Mouse (Mus musculus) testis, adult 2 months (tissue): ENCODE data around the gene Cers2. TPM values are rescaled to one million over a fixed set of nuclear protein-coding genes. Genes with fewer than 3 reads are reported as not detected.
A peak's percentile ranks its signal among the peaks of the same experiment; 100 is the strongest.

ENCODE experiments used
- H3K27ac ChIP-seq: fragments of 200-500 bp; 2 replicates; pipeline ENCODE4 v1.5.1; 2012; ENCODE audit warnings: low read depth, low read length; ENCODE audit not compliant: control insufficient read depth, insufficient read depth
- H3K27me3 ChIP-seq: fragments of 200-500 bp; 2 replicates; pipeline ENCODE4 v1.6.1; 2012; ENCODE audit warnings: mild to moderate bottlenecking, low read length, moderate library complexity; ENCODE audit not compliant: control insufficient read depth, insufficient read depth
- H3K36me3 ChIP-seq: fragments of 200-500 bp; 2 replicates; pipeline ENCODE4 v1.6.1; 2012; ENCODE audit warnings: mild to moderate bottlenecking, low read length; ENCODE audit not compliant: control insufficient read depth, insufficient read depth
- H3K4me1 ChIP-seq: fragments of 200-500 bp; 2 replicates; pipeline ENCODE4 v1.6.1; 2012; ENCODE audit warnings: low read length; ENCODE audit not compliant: control insufficient read depth, insufficient read depth
- H3K4me3 ChIP-seq: fragments of 200-500 bp; 2 replicates; pipeline ENCODE4 v1.5.1; 2012; ENCODE audit warnings: low read depth, mild to moderate bottlenecking, low read length, moderate library complexity, mixed read lengths; ENCODE audit not compliant: control insufficient read depth
- CTCF ChIP-seq: fragments of 200-500 bp; IDR thresholded peaks from 2 replicates; pipeline ENCODE4 v1.5.1; 2012; ENCODE audit warnings: low read depth, mild to moderate bottlenecking, inconsistent platforms, low read length, moderate library complexity; ENCODE audit not compliant: control insufficient read depth, insufficient read depth, insufficient replicate concordance
- POLR2A ChIP-seq: fragments of 200-500 bp; IDR thresholded peaks from 2 replicates; pipeline ENCODE4 v1.6.1; 2012; ENCODE audit warnings: low read depth, mild to moderate bottlenecking, inconsistent platforms, low read length, moderate library complexity; ENCODE audit not compliant: control insufficient read depth
- polyA plus RNA-seq: library from polyadenylated mRNA; depleted of rRNA; stranded (reverse); fragments of >200 nt; gene quantifications from 2 replicates; pipeline ENCODE4 v1.2.3, GENCODE M21; 2012

Gene Cers2
- polyA plus RNA-seq, 1 experiment: 27.6 TPM

DNA sequence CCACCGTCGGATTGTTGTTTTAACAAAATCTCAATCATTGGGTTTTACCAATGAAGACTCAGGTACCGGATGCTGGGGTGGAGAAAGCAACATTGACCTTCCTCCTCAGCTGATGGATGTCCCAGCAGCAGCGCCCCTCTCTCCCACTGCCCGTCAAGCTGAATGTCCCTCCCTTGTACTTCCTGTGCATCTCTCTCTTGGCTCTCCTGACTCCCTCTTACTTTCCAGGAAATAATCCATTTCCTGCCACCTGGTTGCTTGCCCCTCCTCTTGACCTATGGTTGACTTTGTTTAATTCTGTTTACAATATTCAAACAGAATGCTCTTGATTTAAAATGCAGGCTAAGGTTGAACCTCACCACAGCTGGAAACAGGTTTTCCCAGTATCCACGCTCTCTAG, 24.4 kb upstream of the Cers2 start:
- TF ChIP-seq POLR2A: no peak
- TF ChIP-seq CTCF: no peak
- H3K4me1 ChIP-seq: no peaks in the 10 kb centered on the region

GRCm38 (mm10) chr3:95291041-95291440, 23.6 kb upstream of the Cers2 start:
- TF ChIP-seq POLR2A (no peak), CTCF (no peak)
- H3K27me3 ChIP-seq: no peaks in the 10 kb centered on the region
- no peaks in the 10 kb centered on the region for H3K4me1 ChIP-seq
- no peak overlapping the region for H3K4me3 ChIP-seq
- no peak overlapping the region for H3K27ac ChIP-seq
- no peaks in the 10 kb centered on the region; the same call in none of the 2 replicates for H3K36me3 ChIP-seq

More for the DNA sequence above, 24.4 kb upstream of the Cers2 start:
- no peaks in the 10 kb centered on the region; the same call in none of the 2 replicates for H3K36me3 ChIP-seq
- H3K27me3 ChIP-seq: no peaks in the 10 kb centered on the region
- H3K4me3 ChIP-seq: no peak overlapping the region
- no peak overlapping the region for H3K27ac ChIP-seq

DNA sequence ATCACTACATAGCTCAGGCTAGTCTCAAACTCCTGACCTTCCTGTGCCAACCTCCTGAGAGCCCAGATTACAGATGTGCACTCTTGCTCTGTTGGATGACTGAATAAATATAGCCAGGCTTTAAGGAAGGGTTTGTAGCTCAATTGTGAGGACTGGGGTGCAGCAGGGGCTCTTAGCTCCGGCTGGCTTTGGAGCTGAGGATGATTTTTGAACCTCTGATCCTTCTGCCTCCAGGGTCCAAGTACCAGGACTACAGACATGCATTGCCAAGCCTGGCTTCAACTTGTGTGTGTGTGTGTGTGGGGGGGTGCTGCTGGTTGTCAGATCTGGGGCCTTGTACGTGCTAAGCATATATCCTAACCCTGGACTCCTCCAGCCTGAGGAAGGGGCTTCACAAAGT, 21.7 kb upstream of the Cers2 start:
- H3K27ac ChIP-seq: no peak overlapping the region
- TF ChIP-seq POLR2A (no peak), CTCF (no peak)

GRCm38 (mm10) chr3:95293537-95293936, 21.1 kb upstream of the Cers2 start:
- no peaks in the 10 kb centered on the region; the same call in 1 of the 2 replicates for H3K36me3 ChIP-seq
- no peaks in the 10 kb centered on the region for H3K4me1 ChIP-seq
- H3K27ac ChIP-seq: no peak overlapping the region; the same call in 1 of the 2 replicates
- no peak overlapping the region for H3K4me3 ChIP-seq
- no peak for TF ChIP-seq POLR2A
- TF ChIP-seq CTCF: no peak
- no peaks in the 10 kb centered on the region for H3K27me3 ChIP-seq

More for the DNA sequence above, 21.7 kb upstream of the Cers2 start:
- no peak overlapping the region for H3K4me3 ChIP-seq
- no peaks in the 10 kb centered on the region for H3K27me3 ChIP-seq
- no peaks in the 10 kb centered on the region for H3K4me1 ChIP-seq
- no peaks in the 10 kb centered on the region; the same call in 1 of the 2 replicates for H3K36me3 ChIP-seq

DNA sequence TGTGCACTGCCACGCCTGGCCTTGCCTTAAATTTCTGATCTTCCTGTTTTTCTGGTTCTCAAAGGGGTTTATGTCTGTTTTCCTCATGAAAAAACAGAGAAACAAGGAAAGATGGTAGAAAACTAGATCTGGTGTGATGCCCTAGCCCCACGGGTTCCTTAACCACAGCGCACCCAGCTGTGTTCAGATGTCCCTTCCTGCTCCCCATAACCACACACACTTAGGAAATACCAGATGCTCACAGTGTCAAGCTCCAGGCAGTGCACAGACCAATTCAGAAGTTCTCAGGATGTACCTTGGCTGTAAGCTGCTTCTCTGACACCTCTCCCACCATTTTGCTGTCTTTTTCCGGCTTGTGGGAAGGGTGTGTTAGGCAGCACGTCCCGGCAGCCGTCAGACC, 20.3 kb upstream of the Cers2 start:
- Histone ChIP-seq H3K4me1 (no peaks in the 10 kb centered on the region), H3K4me3 (no peak overlapping the region), H3K27ac (no peak overlapping the region), H3K36me3 (no peaks in the 10 kb centered on the region; the same call in 1 of the 2 replicates), H3K27me3 (no peaks in the 10 kb centered on the region)
- TF ChIP-seq CTCF: no peak
- no peak for TF ChIP-seq POLR2A

GRCm38 (mm10) chr3:95294718-95295117, 19.9 kb upstream of the Cers2 start:
- no peaks in the 10 kb centered on the region for H3K27me3 ChIP-seq
- no peak overlapping the region for H3K27ac ChIP-seq
- TF ChIP-seq POLR2A: no peak
- no peak for TF ChIP-seq CTCF
- no peak overlapping the region for H3K4me3 ChIP-seq
- no peaks in the 10 kb centered on the region; the same call in 1 of the 2 replicates for H3K36me3 ChIP-seq
- H3K4me1 ChIP-seq: no peaks in the 10 kb centered on the region

- Histone ChIP-seq H3K27ac (no peak overlapping the region; the same call in 1 of the 2 replicates), H3K36me3 (no peaks in the 10 kb centered on the region; the same call in 1 of the 2 replicates), H3K4me3 (no peak overlapping the region), H3K4me1 (no peaks in the 10 kb centered on the region), H3K27me3 (no peaks in the 10 kb centered on the region)
- TF ChIP-seq POLR2A: no peak
- TF ChIP-seq CTCF: 0 out of 2 replicates have a peak, but pooled peaks have one; percentile 13
Observed at GRCm38 (mm10) chr3:95295321-95296102, 19.1 kb upstream of the Cers2 start.
